Mouse (Mus musculus) C2C12 (cell line): Measurements from ENCODE around the gene Uvssa. TPM values are rescaled to one million over a fixed set of nuclear protein-coding genes. Genes with fewer than 3 reads are reported as not detected.
"Not testable (repeated sequence)": the region's sequence is repeated elsewhere in the genome, so short reads cannot be mapped to it uniquely, and the experiment has no call there.

Experiments
- H3K27me3 ChIP-seq: one replicate; pipeline ENCODE4 v1.6.1; 2011; ENCODE audit not compliant: control insufficient read depth, insufficient read depth, insufficient read length
- H3K36me3 ChIP-seq: one replicate; pipeline ENCODE4 v1.6.1; 2011; ENCODE audit not compliant: control insufficient read depth, insufficient read depth
- H3K4me3 ChIP-seq: one replicate; pipeline ENCODE4 v1.5.1; 2011; ENCODE audit warnings: mild to moderate bottlenecking, control low read depth; ENCODE audit not compliant: poor library complexity, insufficient read depth, severe bottlenecking
- H3K79me2 ChIP-seq: one replicate; pipeline ENCODE4 v1.6.1; 2011; ENCODE audit not compliant: control insufficient read depth, insufficient read depth
- H3K79me3 ChIP-seq: one replicate; pipeline ENCODE4 v1.6.1; 2011; ENCODE audit warnings: low read depth, control low read depth
- H3ac ChIP-seq: one replicate; pipeline ENCODE3; 2011; ENCODE audit warnings: low read depth; ENCODE audit not compliant: control insufficient read depth, insufficient read length
- CEBPB ChIP-seq: IDR thresholded peaks from one replicate; pipeline ENCODE4 v1.6.1; 2011; ENCODE audit warnings: low read depth, mild to moderate bottlenecking, control low read depth, moderate library complexity
- CTCF ChIP-seq: IDR thresholded peaks from one replicate; pipeline ENCODE4 v1.5.1; 2011; ENCODE audit not compliant: control insufficient read depth, insufficient read depth, insufficient read length
- FOSL1 ChIP-seq: IDR thresholded peaks from one replicate; pipeline ENCODE4 v1.8.0; 2011; ENCODE audit warnings: mild to moderate bottlenecking, low read length; ENCODE audit not compliant: poor library complexity, insufficient read depth, severe bottlenecking
- MAX ChIP-seq: IDR thresholded peaks from one replicate; pipeline ENCODE4 v1.6.1; 2011; ENCODE audit warnings: mild to moderate bottlenecking, control low read depth
- MYOD1 ChIP-seq: IDR thresholded peaks from one replicate; pipeline ENCODE4 v1.6.1; 2011; ENCODE audit warnings: low read depth; ENCODE audit not compliant: control insufficient read depth, insufficient read length
- MYOG ChIP-seq: IDR thresholded peaks from one replicate; pipeline ENCODE4 v1.6.1; 2011; ENCODE audit not compliant: control insufficient read depth, insufficient read length; ENCODE audit errors: extremely low read depth
- USF1 ChIP-seq: IDR thresholded peaks from one replicate; pipeline ENCODE4 v1.6.1; 2011; ENCODE audit warnings: low read depth, mild to moderate bottlenecking, control low read depth, moderate library complexity
- polyA plus RNA-seq: library from polyadenylated mRNA; unstranded; fragments of >200 nt; fragmentation: generic; extraction: Trizol; gene quantifications from one replicate; pipeline ENCODE4 v1.2.1, GENCODE M21; 2012; ENCODE audit warnings: missing spikeins

Gene Uvssa
- polyA plus RNA-seq, 1 experiment, result 0.94 TPM

GRCm38 (mm10) chr5:33341165-33341564 lies 37.2 kb upstream of the Uvssa start:
- no peak for TF ChIP-seq MYOD1
- TF ChIP-seq MAX, result no peak
- no peak for TF ChIP-seq CEBPB
- TF ChIP-seq MYOG, result no peak
- TF ChIP-seq USF1, result no peak
- no peak for TF ChIP-seq FOSL1
- no peak for TF ChIP-seq CTCF
- Histone ChIP-seq H3K4me3 (no peak overlapping the region), H3K36me3 (peaks cover 21% of the 10 kb centered on the region)

GRCm38 (mm10) chr5:33342248-33342647 lies 36.1 kb upstream of the Uvssa start:
- H3K27me3 ChIP-seq, H3K4me3 ChIP-seq, H3ac ChIP-seq: not testable (repeated sequence)
- peaks cover 98% of the 10 kb centered on the region for H3K79me3 ChIP-seq
- H3K36me3 ChIP-seq, result peaks cover 21% of the 10 kb centered on the region
- H3K79me2 ChIP-seq, result peaks cover 100% of the 10 kb centered on the region

More at GRCm38 (mm10) chr5:33341165-33341564, 37.2 kb upstream of the Uvssa start:
- H3K27me3 ChIP-seq, result no peaks in the 10 kb centered on the region
- peaks cover 100% of the 10 kb centered on the region for H3K79me2 ChIP-seq
- peaks cover 99% of the 10 kb centered on the region for H3K79me3 ChIP-seq
- H3ac ChIP-seq, result no peak overlapping the region

- peaks cover 98% of the 10 kb centered on the region for H3K79me3 ChIP-seq
- H3K27me3 ChIP-seq, result no peaks in the 10 kb centered on the region
- peaks cover 100% of the 10 kb centered on the region for H3K79me2 ChIP-seq
- H3K4me3 ChIP-seq, result no peak overlapping the region
- peaks cover 18% of the 10 kb centered on the region for H3K36me3 ChIP-seq
- TF ChIP-seq FOSL1 (no peak), MYOG (no peak), MYOD1 (no peak), USF1 (no peak)
- H3ac ChIP-seq, result no peak overlapping the region
Measured at GRCm38 (mm10) chr5:33342821-33343220, 35.5 kb upstream of the Uvssa start.

DNA sequence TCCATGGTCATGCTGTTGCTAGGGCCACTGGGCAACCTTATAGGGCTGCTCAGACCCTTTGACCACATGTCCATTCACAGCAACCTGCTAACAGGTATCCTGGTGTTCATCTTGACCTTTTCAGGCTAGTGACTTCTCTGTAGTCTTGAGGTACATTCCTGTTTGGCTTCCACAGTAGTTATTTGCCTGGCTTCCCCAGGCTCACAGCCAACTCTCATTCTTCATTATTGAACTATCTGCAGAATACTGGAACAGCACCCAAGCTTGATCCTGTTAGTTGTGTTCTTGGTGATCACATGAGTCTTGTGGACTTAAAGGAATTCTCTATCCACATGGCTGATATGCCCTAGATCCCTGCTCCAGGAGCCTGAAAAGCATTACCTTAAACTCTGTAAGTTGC lies 34.8 kb upstream of the Uvssa start:
- no peaks in the 10 kb centered on the region for H3K27me3 ChIP-seq
- H3K79me3 ChIP-seq, result peaks cover 96% of the 10 kb centered on the region
- H3K36me3 ChIP-seq, result peaks cover 14% of the 10 kb centered on the region
- TF ChIP-seq MYOD1 (no peak), MYOG (no peak), CTCF (no peak), CEBPB (no peak), FOSL1 (no peak), USF1 (no peak), MAX (no peak)
- H3K4me3 ChIP-seq, result no peak overlapping the region
- peaks cover 100% of the 10 kb centered on the region for H3K79me2 ChIP-seq
- H3ac ChIP-seq, result no peak overlapping the region

GRCm38 (mm10) chr5:33344070-33344469 lies 34.3 kb upstream of the Uvssa start:
- peaks cover 96% of the 10 kb centered on the region for H3K79me3 ChIP-seq
- H3ac ChIP-seq, result no peak overlapping the region
- H3K27me3 ChIP-seq, result no peaks in the 10 kb centered on the region
- H3K4me3 ChIP-seq, result no peak overlapping the region
- peaks cover 10% of the 10 kb centered on the region for H3K36me3 ChIP-seq
- H3K79me2 ChIP-seq, result peaks cover 100% of the 10 kb centered on the region
- TF ChIP-seq MAX, result no peak
- no peak for TF ChIP-seq MYOD1
- TF ChIP-seq CEBPB, result no peak
- no peak for TF ChIP-seq MYOG
- no peak for TF ChIP-seq CTCF
- TF ChIP-seq USF1, result no peak
- TF ChIP-seq FOSL1, result no peak

DNA sequence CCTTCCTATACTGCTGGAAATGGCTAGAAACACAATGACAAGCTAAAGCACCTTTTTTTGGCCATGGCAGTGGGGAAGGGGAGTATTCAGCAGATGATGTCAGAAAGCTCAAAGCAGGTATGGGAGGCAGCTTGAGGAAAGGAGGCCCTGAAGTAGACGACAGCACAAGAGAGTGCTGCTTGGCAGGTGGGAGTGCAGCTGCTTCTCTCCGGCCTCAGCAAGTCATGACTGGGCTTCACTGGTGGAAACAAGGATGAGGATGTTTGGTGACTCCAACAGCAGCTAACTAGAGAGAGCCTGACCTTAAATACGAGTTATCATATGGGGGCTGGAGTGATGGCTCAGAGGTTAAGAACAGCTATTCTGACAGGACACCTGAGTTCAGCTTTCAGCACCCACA lies 30.7 kb upstream of the Uvssa start:
- TF ChIP-seq MAX (no peak), CEBPB (no peak), FOSL1 (no peak), USF1 (no peak), CTCF (no peak), MYOG (no peak), MYOD1 (no peak)
- Histone ChIP-seq H3K36me3 (peaks cover 4% of the 10 kb centered on the region), H3K27me3 (no peaks in the 10 kb centered on the region), H3K4me3 (no peak overlapping the region), H3K79me3 (peaks cover 95% of the 10 kb centered on the region), H3ac (no peak overlapping the region), H3K79me2 (peaks cover 100% of the 10 kb centered on the region)
